Mouse (Mus musculus): ENCODE data around the gene Zfp382.
"Not testable (repeated sequence)": the region's sequence is repeated elsewhere in the genome, so short reads cannot be mapped to it uniquely, and the experiment has no call there.

Gene Zfp382

GRCm38 (mm10) chr7:30154040-30154439, 32.3 kb downstream of the Zfp382 start:
- DNase-seq: no peak

GRCm38 (mm10) chr7:30155507-30155906, 33.8 kb downstream of the Zfp382 start:
- DNase-seq: no peak

- no peak for DNase-seq
Observed at GRCm38 (mm10) chr7:30163113-30163512, 41.4 kb downstream of the Zfp382 start.

GRCm38 (mm10) chr7:30164745-30165144, 43.0 kb downstream of the Zfp382 start:
- no peak for DNase-seq

GRCm38 (mm10) chr7:30168914-30169582, 47.3 kb downstream of the Zfp382 start:
- DNase-seq: peak; percentile 67

- peak; percentile 97 for DNase-seq
Observed at GRCm38 (mm10) chr7:30169583-30170282, 48.0 kb downstream of the Zfp382 start, which contains the start of gene Zfp146. TSS of gene Zfp146 (minus strand) at chr7:30169750.

- DNase-seq: no peak
Observed at GRCm38 (mm10) chr7:30170283-30170951, 48.7 kb downstream of the Zfp382 start.

GRCm38 (mm10) chr7:30176474-30176873, 54.7 kb downstream of the Zfp382 start:
- DNase-seq: no peak

- DNase-seq: no peak
Observed at GRCm38 (mm10) chr7:30178256-30178655, 56.5 kb downstream of the Zfp382 start.

GRCm38 (mm10) chr7:30181308-30181707, 59.6 kb downstream of the Zfp382 start:
- peak; percentile 83 for DNase-seq

- not testable (repeated sequence) for DNase-seq
Observed at GRCm38 (mm10) chr7:30181929-30182328, 60.2 kb downstream of the Zfp382 start.

- DNase-seq: not testable (repeated sequence)
Observed at GRCm38 (mm10) chr7:30183189-30183588, 61.4 kb downstream of the Zfp382 start.

GRCm38 (mm10) chr7:30183879-30184289, 62.1 kb downstream of the Zfp382 start, which contains the start of gene Cox7a1:
TSS of gene Cox7a1 (plus strand) at chr7:30184144.
- DNase-seq: peak; percentile 88
